Mouse (Mus musculus) cerebellum, adult 11-12 months (tissue): Measurements from ENCODE around the gene Gm21663.
"Not testable (repeated sequence)": the region's sequence is repeated elsewhere in the genome, so short reads cannot be mapped to it uniquely, and the experiment has no call there.

Source experiments
- DNase-seq: peaks from one replicate; pipeline ENCODE4 v3.0.0; 2022

Gm21663 gene

DNA sequence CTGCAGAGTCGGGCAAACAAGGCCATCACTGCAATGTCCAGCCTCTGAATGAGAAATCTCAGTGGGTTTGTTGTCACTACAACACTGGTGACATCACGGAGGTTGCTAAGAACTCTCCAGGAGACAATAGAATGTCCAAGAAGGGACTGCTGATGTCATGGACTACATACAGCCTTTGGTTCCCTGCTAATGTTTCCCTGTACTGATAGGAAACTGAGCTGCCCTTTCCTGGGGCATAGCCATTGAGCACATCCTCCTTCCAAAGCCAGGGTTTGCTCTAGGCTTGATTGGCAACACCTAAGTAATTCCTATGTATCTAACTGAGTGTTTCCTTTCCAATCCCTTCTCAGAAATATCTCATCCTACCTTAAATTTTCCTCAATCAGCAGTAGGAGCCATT, at the start of gene Gm21663:
Gene Gm21663 (minus strand): TSS at position 101 of the 400 bp plus-strand sequence.
- DNase-seq: not testable (repeated sequence)

DNA sequence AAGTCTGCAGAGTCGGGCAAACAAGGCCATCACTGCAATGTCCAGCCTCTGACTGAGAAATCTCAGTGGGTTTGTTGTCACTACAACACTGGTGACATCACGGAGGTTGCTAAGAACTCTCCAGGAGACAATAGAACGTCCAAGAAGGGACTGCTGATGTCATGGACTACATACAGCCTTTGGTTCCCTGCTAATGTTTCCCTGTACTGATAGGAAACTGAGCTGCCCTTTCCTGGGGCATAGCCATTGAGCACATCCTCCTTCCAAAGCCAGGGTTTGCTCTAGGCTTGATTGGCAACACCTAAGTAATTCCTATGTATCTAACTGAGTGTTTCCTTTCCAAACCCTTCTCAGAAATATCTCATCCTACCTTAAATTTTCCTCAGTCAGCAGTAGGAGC, 46.4 kb upstream of the Gm21663 start, which contains the start of gene Gm21698:
Gene Gm21698 (minus strand): TSS at position 101 of the 400 bp plus-strand sequence.
- DNase-seq: not testable (repeated sequence)

- DNase-seq: not testable (repeated sequence)
These were observed 30.4 kb upstream of the Gm21663 start, which contains the start of gene Gm21680 for GRCm38 (mm10) chr5:25972563-25972962. Gene Gm21680, minus strand, starts transcription at chr5:25972663.

- DNase-seq: not testable (repeated sequence)
These were observed 14.9 kb upstream of the Gm21663 start for GRCm38 (mm10) chr5:25957050-25957449.

DNA sequence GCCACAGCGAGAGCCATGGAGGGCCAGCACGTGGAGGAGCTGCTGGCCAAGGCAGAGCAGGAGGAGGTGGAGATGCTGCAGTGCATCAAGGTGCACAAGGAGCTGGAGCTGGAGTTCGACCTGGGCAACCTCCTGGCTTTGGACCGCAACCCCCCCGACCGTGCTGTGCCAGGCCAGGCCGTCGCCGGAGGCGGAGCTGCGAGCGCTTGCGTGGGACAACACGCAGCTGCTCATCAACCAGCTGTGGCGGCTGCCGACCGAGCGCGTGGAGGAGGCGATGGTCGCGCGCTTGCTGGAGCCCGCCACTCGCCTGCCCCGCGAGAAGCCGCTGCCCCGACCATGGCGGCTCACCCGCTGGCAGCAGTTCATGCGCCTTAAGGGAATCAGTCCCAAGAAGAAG, 14.4 kb upstream of the Gm21663 start:
- DNase-seq: not testable (repeated sequence)

DNA sequence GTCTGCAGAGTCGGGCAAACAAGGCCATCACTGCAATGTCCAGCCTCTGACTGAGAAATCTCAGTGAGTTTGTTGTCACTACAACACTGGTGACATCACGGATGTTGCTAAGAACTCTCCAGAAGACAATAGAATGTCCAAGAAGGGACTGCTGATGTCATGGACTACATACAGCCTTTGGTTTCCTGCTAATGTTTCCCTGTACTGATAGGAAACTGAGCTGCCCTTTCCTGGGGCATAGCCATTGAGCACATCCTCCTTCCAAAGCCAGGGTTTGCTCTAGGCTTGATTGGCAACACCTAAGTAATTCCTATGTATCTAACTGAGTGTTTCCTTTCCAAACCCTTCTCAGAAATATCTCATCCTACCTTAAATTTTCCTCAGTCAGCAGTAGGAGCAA, 12.1 kb upstream of the Gm21663 start, which contains the start of gene Gm21671:
Gene Gm21671 (minus strand): TSS at position 101 of the 400 bp plus-strand sequence.
- not testable (repeated sequence) for DNase-seq

DNA sequence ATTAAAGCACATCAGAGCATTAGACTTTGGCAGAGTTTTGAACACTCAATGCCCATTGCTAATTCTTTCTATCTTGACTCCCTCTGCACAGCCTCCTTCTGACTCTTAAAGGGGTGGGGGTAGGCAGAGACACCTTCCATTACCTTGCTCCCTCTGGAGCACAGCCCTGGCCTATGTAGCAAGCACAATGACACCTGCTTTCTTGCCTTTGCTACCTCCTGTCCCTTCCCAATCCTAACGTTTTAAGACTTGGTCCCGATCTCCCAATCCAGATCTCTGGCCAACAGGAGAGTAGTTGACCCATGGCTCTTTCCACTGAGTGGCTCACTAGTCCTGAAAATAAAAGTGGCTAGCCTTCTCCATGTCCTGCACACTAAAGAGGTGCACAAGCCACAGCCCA, 3.2 kb upstream of the Gm21663 start:
- DNase-seq: not testable (repeated sequence)

DNA sequence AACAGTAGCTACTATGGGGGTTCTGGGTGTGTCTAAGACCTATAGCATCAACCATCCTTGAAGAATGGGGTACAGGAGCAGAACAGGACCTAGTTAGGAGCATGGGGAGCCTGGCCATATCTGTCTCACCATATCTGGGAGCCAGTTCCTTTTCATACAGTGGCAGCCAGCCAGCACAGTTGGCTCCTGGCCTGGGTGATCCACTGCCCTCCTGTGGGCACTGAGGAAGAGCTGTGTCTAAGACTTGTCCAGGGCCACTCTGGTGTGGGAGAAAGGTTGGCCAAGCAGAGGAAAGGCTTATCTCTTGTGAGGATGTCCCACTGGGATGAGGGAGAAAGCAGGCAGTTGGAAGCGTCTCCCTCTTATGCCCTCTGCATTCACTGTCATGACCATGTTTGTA, 50.9 kb downstream of the Gm21663 start:
- peak; percentile 91 for DNase-seq

DNA sequence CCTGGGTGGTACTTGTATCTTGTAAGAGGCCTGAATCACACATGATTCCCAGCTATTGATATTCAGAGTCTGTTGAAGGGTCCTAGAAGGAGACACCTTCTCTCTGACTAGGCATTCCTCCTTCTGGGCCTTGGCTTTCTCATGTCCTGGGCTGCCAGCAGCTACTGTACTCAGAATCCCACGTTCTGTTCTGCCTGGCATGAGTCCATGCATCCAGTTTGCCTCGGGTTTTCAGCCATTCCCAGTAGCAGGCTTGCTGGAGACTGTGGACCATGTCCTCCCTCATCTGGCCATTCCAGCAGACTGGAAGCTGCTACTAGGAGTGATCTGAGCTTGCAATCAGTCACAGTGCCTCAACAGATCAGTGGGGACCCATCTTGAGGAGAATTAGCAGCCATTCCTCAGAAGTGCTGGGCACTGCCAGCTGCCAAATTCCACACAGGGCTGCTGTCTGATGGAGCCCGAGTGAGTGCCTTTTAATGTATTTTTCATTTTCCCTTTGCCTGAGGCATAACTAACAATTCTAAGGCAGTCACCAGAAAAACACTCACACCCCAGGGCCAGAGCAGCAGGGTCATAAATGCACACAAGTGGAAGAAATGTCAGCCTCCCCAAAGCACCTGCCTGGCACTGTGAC, 52.3 kb downstream of the Gm21663 start:
- DNase-seq: peak; percentile 16

DNA sequence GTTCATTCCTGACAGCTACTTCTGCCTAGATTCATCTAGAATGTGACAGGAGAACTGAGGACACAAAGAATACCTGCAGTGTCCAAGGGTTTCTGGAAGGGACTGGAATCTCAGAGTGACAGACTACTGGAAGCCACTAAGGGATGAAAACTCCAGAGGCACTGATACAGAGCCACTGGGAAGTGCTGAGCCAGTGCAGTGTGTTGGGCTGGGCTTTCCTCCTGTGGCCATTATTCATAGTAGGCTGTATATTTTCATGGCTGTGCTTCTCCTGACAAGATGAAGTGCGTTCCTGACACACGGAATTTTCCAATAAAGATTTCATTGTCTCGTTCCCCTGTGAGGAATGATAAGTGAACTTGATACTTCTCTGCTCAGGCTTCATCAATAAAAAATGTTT, 55.5 kb downstream of the Gm21663 start:
- DNase-seq: no peak
